Mouse (Mus musculus) kidney, adult 2 months (tissue): Measurements from ENCODE around the gene Drc7. TPM values are rescaled to one million over a fixed set of nuclear protein-coding genes. Genes with fewer than 3 reads are reported as not detected.

Source experiments
- DNase-seq: peaks from one replicate; pipeline ENCODE4 v3.0.0; 2021
- H3K27ac ChIP-seq: fragments of 200-500 bp; 2 replicates; pipeline ENCODE4 v1.5.1; 2012; ENCODE audit warnings: low read depth, low read length, control low read depth, inconsistent platforms; ENCODE audit not compliant: insufficient read depth
- H3K27me3 ChIP-seq: fragments of 200-500 bp; replicated peaks from 2 replicates; pipeline ENCODE4 v1.6.1; 2012; ENCODE audit warnings: mild to moderate bottlenecking, moderate library complexity, low read length, inconsistent platforms; ENCODE audit not compliant: control insufficient read depth, insufficient read depth
- H3K36me3 ChIP-seq: fragments of 200-500 bp; 2 replicates; pipeline ENCODE4 v1.6.1; 2012; ENCODE audit warnings: mild to moderate bottlenecking, moderate library complexity, low read length, inconsistent platforms; ENCODE audit not compliant: control insufficient read depth, insufficient read depth
- H3K4me1 ChIP-seq: fragments of 200-500 bp; 2 replicates; pipeline ENCODE4 v1.6.1; 2011; ENCODE audit warnings: low read length; ENCODE audit not compliant: control insufficient read depth, insufficient read depth
- H3K4me3 ChIP-seq: fragments of 200-500 bp; 2 replicates; pipeline ENCODE4 v1.5.1; 2011; ENCODE audit warnings: mild to moderate bottlenecking, low read depth, low read length, control low read depth; ENCODE audit not compliant: insufficient read depth
- CTCF ChIP-seq: fragments of 200-500 bp; conservative IDR thresholded peaks from 2 replicates; pipeline ENCODE4 v1.5.1; 2011; ENCODE audit warnings: low read depth, mild to moderate bottlenecking, control low read depth, low read length, moderate library complexity, mixed read lengths; ENCODE audit not compliant: insufficient read depth, insufficient read length
- POLR2A ChIP-seq: fragments of 200-500 bp; IDR thresholded peaks from one replicate; pipeline ENCODE4 v1.6.1; 2011; ENCODE audit warnings: low read depth, low read length, control low read depth
- WGBS: fragments of 180-500 bp; shearing (Covaris S2); methylation state at CpG from one replicate; pipeline ENCODE4 v1.1.7; 2018; 5-methylcytosine and 5-hydroxymethylcytosine counted together
- polyA plus RNA-seq: library from polyadenylated mRNA; depleted of rRNA; stranded (reverse); fragments of >200 nt; gene quantifications from 2 replicates; pipeline ENCODE4 v1.2.3, GENCODE M21; 2012; rRNA removed

Drc7 gene
- 0.05 and 0.10 TPM in 2 replicates for polyA plus RNA-seq

GRCm38 (mm10) chr8:95054927-95055510 lies at the start of gene Drc7:
TSS of gene Drc7 (plus strand) at chr8:95055103.
- Histone ChIP-seq H3K36me3 (no peaks in the 10 kb centered on the region), H3K27ac (no peak within 1 kb of the TSS), H3K4me1 (no peaks in the 10 kb centered on the region), H3K27me3 (no peaks in the 10 kb centered on the region), H3K4me3 (no peak within 1 kb of the TSS)
- TF ChIP-seq POLR2A, result no peak
- 43% methylated on average over 2 of the region's 2 CpGs for WGBS
- peak; percentile 11 for DNase-seq

- TF ChIP-seq CTCF (no peak), POLR2A (no peak)
Observed at GRCm38 (mm10) chr8:95012442-95012919, 42.4 kb upstream of the Drc7 start.

GRCm38 (mm10) chr8:95015866-95016265 lies 39.0 kb upstream of the Drc7 start:
- TF ChIP-seq POLR2A (no peak), CTCF (no peak)
- H3K36me3 ChIP-seq, result peaks cover 2% of the 10 kb centered on the region; the same call in 1 of the 2 replicates
- H3K4me1 ChIP-seq, result no peaks in the 10 kb centered on the region
- no peak overlapping the region for H3K4me3 ChIP-seq
- H3K27ac ChIP-seq, result no peak overlapping the region
- WGBS, result 72% methylated on average over 4 of the region's 4 CpGs
- no peaks in the 10 kb centered on the region for H3K27me3 ChIP-seq
- DNase-seq, result no peak

More at GRCm38 (mm10) chr8:95012442-95012919, 42.4 kb upstream of the Drc7 start:
- Histone ChIP-seq H3K27ac (no peak overlapping the region), H3K4me1 (no peaks in the 10 kb centered on the region), H3K36me3 (peaks cover 4% of the 10 kb centered on the region; the same call in 1 of the 2 replicates), H3K27me3 (no peaks in the 10 kb centered on the region), H3K4me3 (no peak overlapping the region)
- 73% methylated on average over 15 of the region's 15 CpGs for WGBS
- DNase-seq, result no peak

- no peaks in the 10 kb centered on the region for H3K4me1 ChIP-seq
- no peak overlapping the region for H3K27ac ChIP-seq
- 68% methylated on average over 4 of the region's 4 CpGs for WGBS
- no peak overlapping the region for H3K4me3 ChIP-seq
- H3K27me3 ChIP-seq, result no peaks in the 10 kb centered on the region
- H3K36me3 ChIP-seq, result no peaks in the 10 kb centered on the region; the same call in 1 of the 2 replicates
- no peak for TF ChIP-seq POLR2A
- TF ChIP-seq CTCF, result no peak
- no peak for DNase-seq
Observed at GRCm38 (mm10) chr8:95016684-95017083, 38.2 kb upstream of the Drc7 start.

GRCm38 (mm10) chr8:95017451-95017850 lies 37.5 kb upstream of the Drc7 start, which contains the start of gene Adgrg3:
TSS of gene Adgrg3 (plus strand) at chr8:95017692.
- H3K36me3 ChIP-seq, result no peaks in the 10 kb centered on the region; the same call in 1 of the 2 replicates
- H3K4me1 ChIP-seq, result no peaks in the 10 kb centered on the region
- WGBS, result 66% methylated on average over 11 of the region's 11 CpGs
- TF ChIP-seq POLR2A, result no peak
- no peak for TF ChIP-seq CTCF
- H3K4me3 ChIP-seq, result no peak within 1 kb of the TSS
- DNase-seq, result no peak
- H3K27ac ChIP-seq, result no peak within 1 kb of the TSS
- no peaks in the 10 kb centered on the region for H3K27me3 ChIP-seq

GRCm38 (mm10) chr8:95017969-95018635 lies 36.8 kb upstream of the Drc7 start:
- H3K4me1 ChIP-seq, result no peaks in the 10 kb centered on the region
- H3K4me3 ChIP-seq, result no peak overlapping the region
- DNase-seq, result no peak
- no peaks in the 10 kb centered on the region for H3K27me3 ChIP-seq
- TF ChIP-seq POLR2A (no peak), CTCF (no peak)
- H3K36me3 ChIP-seq, result no peaks in the 10 kb centered on the region; the same call in 1 of the 2 replicates
- WGBS, result 82% methylated on average over 9 of the region's 9 CpGs
- H3K27ac ChIP-seq, result no peak overlapping the region

- H3K4me3 ChIP-seq, result peak overlapping the region; percentile 43
- H3K36me3 ChIP-seq, result no peaks in the 10 kb centered on the region
- DNase-seq, result peak; percentile 40
- peak overlapping the region; percentile 83; the same call in 1 of the 2 replicates for H3K27ac ChIP-seq
- no peaks in the 10 kb centered on the region for H3K27me3 ChIP-seq
- TF ChIP-seq POLR2A (no peak), CTCF (no peak)
- 48% methylated on average over 12 of the region's 12 CpGs for WGBS
- H3K4me1 ChIP-seq, result no peaks in the 10 kb centered on the region
Observed at GRCm38 (mm10) chr8:95020293-95020777, 34.6 kb upstream of the Drc7 start.
